Mouse (Mus musculus): ENCODE data around the gene Olfr689. TPM values are rescaled to one million over a fixed set of nuclear protein-coding genes. Genes with fewer than 3 reads are reported as not detected.
"Not testable (repeated sequence)": the region's sequence is repeated elsewhere in the genome, so short reads cannot be mapped to it uniquely, and the experiment has no call there.

The Olfr689 gene
- not detected for total RNA-seq (2021)

- no peak for DNase-seq (ENCODE audit: extremely low spot score in 1 of 2, low spot score in 1 of 2)
These were observed at the start of gene Olfr689 for GRCm38 (mm10) chr7:105310865-105311264. TSS of gene Olfr689 (plus strand) at chr7:105311165.

- no peak for DNase-seq (ENCODE audit: extremely low spot score in 1 of 2, low spot score in 1 of 2)
These were observed 38.5 kb upstream of the Olfr689 start for GRCm38 (mm10) chr7:105272426-105272825.

GRCm38 (mm10) chr7:105287795-105288194, 23.2 kb upstream of the Olfr689 start, which contains the start of gene Olfr688:
TSS of gene Olfr688 (plus strand) at chr7:105288095.
- DNase-seq (ENCODE audit: extremely low spot score in 1 of 2, low spot score in 1 of 2): no peak

- DNase-seq (ENCODE audit: extremely low spot score in 1 of 2, low spot score in 1 of 2): no peak
These were observed 20.9 kb upstream of the Olfr689 start for GRCm38 (mm10) chr7:105290051-105290450.

GRCm38 (mm10) chr7:105325302-105325701, 14.3 kb downstream of the Olfr689 start:
- DNase-seq (ENCODE audit: extremely low spot score in 1 of 2, low spot score in 1 of 2): no peak

GRCm38 (mm10) chr7:105334004-105334403, 23.0 kb downstream of the Olfr689 start, which contains the start of gene Olfr690:
TSS of gene Olfr690 (minus strand) at chr7:105334104.
- DNase-seq (ENCODE audit: extremely low spot score in 1 of 2, low spot score in 1 of 2): no peak

- no peak for DNase-seq (ENCODE audit: extremely low spot score in 1 of 2, low spot score in 1 of 2)
These were observed 31.2 kb downstream of the Olfr689 start, which contains the start of gene Olfr691 for GRCm38 (mm10) chr7:105342170-105342569. TSS of gene Olfr691 (minus strand) at chr7:105342270.

GRCm38 (mm10) chr7:105342752-105343151, 31.8 kb downstream of the Olfr689 start:
- DNase-seq (ENCODE audit: extremely low spot score in 1 of 2, low spot score in 1 of 2): no peak

GRCm38 (mm10) chr7:105356064-105356463, 45.1 kb downstream of the Olfr689 start:
- DNase-seq (ENCODE audit: extremely low spot score in 1 of 2, low spot score in 1 of 2): not testable (repeated sequence)

GRCm38 (mm10) chr7:105356487-105356886, 45.5 kb downstream of the Olfr689 start:
- DNase-seq (ENCODE audit: extremely low spot score in 1 of 2, low spot score in 1 of 2): not testable (repeated sequence)

GRCm38 (mm10) chr7:105361713-105362112, 50.7 kb downstream of the Olfr689 start:
- no peak for DNase-seq (ENCODE audit: extremely low spot score in 1 of 2, low spot score in 1 of 2)

GRCm38 (mm10) chr7:105367268-105367667, 56.3 kb downstream of the Olfr689 start:
- DNase-seq (ENCODE audit: extremely low spot score in 1 of 2, low spot score in 1 of 2): no peak

GRCm38 (mm10) chr7:105367930-105368329, 57.0 kb downstream of the Olfr689 start, which contains the start of gene Olfr692:
TSS of gene Olfr692 (plus strand) at chr7:105368230.
- no peak for DNase-seq (ENCODE audit: extremely low spot score in 1 of 2, low spot score in 1 of 2)

GRCm38 (mm10) chr7:105368521-105368920, 57.6 kb downstream of the Olfr689 start:
- no peak for DNase-seq (ENCODE audit: extremely low spot score in 1 of 2, low spot score in 1 of 2)

Other genes starting within 250 kb of the Olfr689 start
- gene Olfr678, start 246.7 kb upstream of the Olfr689 start, total RNA-seq (2021): not detected
- gene Olfr679, start 230.0 kb upstream of the Olfr689 start, total RNA-seq (2021): not detected
- not detected for gene Olfr680-ps1, start 218.3 kb upstream of the Olfr689 start, total RNA-seq (2021)
- not detected for gene Olfr681, start 194.3 kb upstream of the Olfr689 start, total RNA-seq (2021)
- gene Olfr683, start 164.2 kb upstream of the Olfr689 start, total RNA-seq (2021): not detected
- not detected for gene Olfr684, start 147.5 kb upstream of the Olfr689 start, total RNA-seq (2021)
- gene Olfr685, start 125.2 kb upstream of the Olfr689 start, total RNA-seq (2021): not detected
- not detected for gene Olfr686, start 103.7 kb upstream of the Olfr689 start, total RNA-seq (2021)
- not detected for gene Olfr688, start 23.1 kb upstream of the Olfr689 start, total RNA-seq (2021)
- under 1 TPM; 0.44 to 0.70 TPM for gene Olfr690, start 22.9 kb downstream of the Olfr689 start, total RNA-seq (2021)
- under 1 TPM; 0.32 to 0.68 TPM for gene Olfr691, start 31.1 kb downstream of the Olfr689 start, total RNA-seq (2021)
- not detected for gene Olfr692, start 57.1 kb downstream of the Olfr689 start, total RNA-seq (2021)
- gene Gm5901, start 63.9 kb downstream of the Olfr689 start, total RNA-seq (2021): not detected
- gene Fam160a2, start 88.9 kb downstream of the Olfr689 start, total RNA-seq (2021): 10 to 100 TPM; 52.9 to 66.4 TPM
- under 1 TPM; 0.52 to 0.66 TPM for gene Cnga4, start 93.4 kb downstream of the Olfr689 start, total RNA-seq (2021)
- 1 to 10 TPM; 6.3 to 9.6 TPM for gene Cckbr, start 114.6 kb downstream of the Olfr689 start, total RNA-seq (2021)
- gene Cavin3, start 171.1 kb downstream of the Olfr689 start, total RNA-seq (2021): 10 to 100 TPM; 14.2 to 14.9 TPM
- 10 to 100 TPM; 89.3 to 93.6 TPM for gene Smpd1, start 243.2 kb downstream of the Olfr689 start, total RNA-seq (2021)

Data from layer of hippocampus, postnatal 25 days (tissue).